Mouse (Mus musculus): ENCODE results near the gene Amer3.
"Not testable (repeated sequence)": the region's sequence is repeated elsewhere in the genome, so short reads cannot be mapped to it uniquely, and the experiment has no call there.

Amer3 gene

GRCm38 (mm10) chr1:34583821-34584263, 4.4 kb downstream of the Amer3 start:
- Histone ChIP-seq H3K4me1 (replicated peaks; ENCODE audit: low read depth, low read length) (peaks cover 23% of the 10 kb centered on the region), H3K36me3 (ENCODE audit: insufficient read depth, low read length) (no peaks in the 10 kb centered on the region), H3K9me3 (ENCODE audit: low read length) (peaks cover 4% of the 10 kb centered on the region; the same call in 1 of the 2 replicates), H3K27me3 (ENCODE audit: insufficient read depth, low read length) (peaks cover 73% of the 10 kb centered on the region), H3K4me3 (replicated peaks; ENCODE audit: low read length) (no peak overlapping the region)
- TF ChIP-seq POU5F1 (IDR thresholded peaks at IDR 0.05; ENCODE audit: borderline replicate concordance, low read length) = no peak
- no peak for TF ChIP-seq NANOG (IDR thresholded peaks at IDR 0.05; ENCODE audit: borderline replicate concordance, low read length)
- TF ChIP-seq CTCF (conservative IDR thresholded peaks at IDR 0.05; ENCODE audit: low read length) = no peak

GRCm38 (mm10) chr1:34584736-34585135, 5.3 kb downstream of the Amer3 start:
- peaks cover 18% of the 10 kb centered on the region for H3K4me1 ChIP-seq (replicated peaks; ENCODE audit: low read depth, low read length)
- H3K27me3 ChIP-seq (ENCODE audit: insufficient read depth, low read length) = peaks cover 71% of the 10 kb centered on the region
- H3K4me3 ChIP-seq (replicated peaks; ENCODE audit: low read length) = no peak overlapping the region
- peaks cover 9% of the 10 kb centered on the region; the same call in 1 of the 2 replicates for H3K9me3 ChIP-seq (ENCODE audit: low read length)
- TF ChIP-seq POU5F1 (IDR thresholded peaks at IDR 0.05; ENCODE audit: borderline replicate concordance, low read length) = no peak
- no peaks in the 10 kb centered on the region for H3K36me3 ChIP-seq (ENCODE audit: insufficient read depth, low read length)

- H3K9me3 ChIP-seq (ENCODE audit: low read length) = peaks cover 9% of the 10 kb centered on the region; the same call in 1 of the 2 replicates
- H3K4me3 ChIP-seq (replicated peaks; ENCODE audit: low read length) = no peak overlapping the region; the same call in 1 of the 2 replicates
- no peak for TF ChIP-seq POU5F1 (IDR thresholded peaks at IDR 0.05; ENCODE audit: borderline replicate concordance, low read length)
- TF ChIP-seq CTCF (conservative IDR thresholded peaks at IDR 0.05; ENCODE audit: low read length) = no peak
- H3K27me3 ChIP-seq (ENCODE audit: insufficient read depth, low read length) = peaks cover 49% of the 10 kb centered on the region
- peaks cover 13% of the 10 kb centered on the region for H3K4me1 ChIP-seq (replicated peaks; ENCODE audit: low read depth, low read length)
- no peaks in the 10 kb centered on the region for H3K36me3 ChIP-seq (ENCODE audit: insufficient read depth, low read length)
These were observed 8.0 kb downstream of the Amer3 start for GRCm38 (mm10) chr1:34587298-34588096.

DNA sequence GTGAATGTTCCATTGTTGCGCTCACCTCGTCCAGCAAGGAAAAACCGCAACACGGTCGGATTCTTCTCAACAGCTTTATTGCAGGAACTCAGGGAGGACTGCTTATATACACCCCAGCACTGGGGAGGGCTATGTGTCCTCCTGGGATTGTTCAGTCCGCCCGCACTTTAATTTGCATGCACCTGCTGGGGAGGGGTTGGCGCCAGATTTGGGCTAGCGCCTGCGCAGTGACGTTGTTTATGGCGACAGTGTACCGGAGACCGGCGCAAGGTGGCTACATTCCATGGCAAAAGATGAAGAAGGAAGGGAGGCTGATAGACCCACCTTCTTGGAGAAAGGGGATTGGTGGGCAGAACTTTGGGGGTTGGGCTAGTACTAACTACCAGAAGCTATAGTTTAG, 20.5 kb downstream of the Amer3 start:
- no peak overlapping the region for H3K4me3 ChIP-seq (replicated peaks; ENCODE audit: low read length)
- no peak for TF ChIP-seq POU5F1 (IDR thresholded peaks at IDR 0.05; ENCODE audit: borderline replicate concordance, low read length)
- no peak for TF ChIP-seq NANOG (IDR thresholded peaks at IDR 0.05; ENCODE audit: borderline replicate concordance, low read length)
- TF ChIP-seq CTCF (conservative IDR thresholded peaks at IDR 0.05; ENCODE audit: low read length) = no peak
- peaks cover 8% of the 10 kb centered on the region; the same call in 1 of the 2 replicates for H3K9me3 ChIP-seq (ENCODE audit: low read length)
- 0 out of 2 replicates have a peak, but pooled peaks cover 2% of the 10 kb centered on the region for H3K27me3 ChIP-seq (ENCODE audit: insufficient read depth, low read length)
- no peaks in the 10 kb centered on the region for H3K4me1 ChIP-seq (replicated peaks; ENCODE audit: low read depth, low read length)
- H3K36me3 ChIP-seq (ENCODE audit: insufficient read depth, low read length) = no peaks in the 10 kb centered on the region

DNA sequence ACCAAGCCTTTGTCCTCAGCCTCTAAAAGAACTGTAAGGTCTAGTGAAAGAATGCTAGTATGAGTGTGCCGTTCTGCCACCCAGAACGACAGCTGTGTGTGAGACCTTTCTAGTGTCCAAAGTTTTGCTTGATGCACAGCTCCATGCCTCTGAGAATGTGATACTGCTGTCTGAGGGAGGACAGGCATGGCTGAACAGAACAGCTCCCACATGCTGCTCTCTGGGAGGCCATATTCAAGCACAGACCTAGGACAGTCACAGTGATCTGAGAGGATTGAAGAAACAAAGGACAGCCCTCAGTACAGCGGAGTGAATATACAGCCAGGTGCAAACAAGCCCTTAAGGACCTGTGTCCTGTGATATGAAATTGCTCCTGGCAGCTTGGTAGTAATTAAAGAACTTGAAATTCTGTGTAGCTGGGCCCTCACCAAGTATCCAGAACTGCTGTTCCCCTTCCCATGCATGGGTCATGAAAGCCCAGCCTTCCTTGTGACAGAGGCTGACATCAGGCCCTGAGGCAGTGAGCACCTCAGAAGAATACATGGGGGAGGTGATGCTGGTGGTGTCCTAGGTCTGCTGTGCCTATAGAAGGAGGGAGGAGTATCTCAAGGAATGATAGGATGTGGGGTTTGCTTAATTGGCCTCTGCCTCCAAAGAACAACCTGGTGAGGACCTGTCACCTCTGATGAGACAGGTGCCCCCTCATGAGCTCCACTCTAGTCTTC, 22.0 kb downstream of the Amer3 start:
- no peaks in the 10 kb centered on the region for H3K36me3 ChIP-seq (ENCODE audit: insufficient read depth, low read length)
- H3K27me3 ChIP-seq (ENCODE audit: insufficient read depth, low read length) = 0 out of 2 replicates have a peak, but pooled peaks cover 2% of the 10 kb centered on the region
- no peaks in the 10 kb centered on the region for H3K4me1 ChIP-seq (replicated peaks; ENCODE audit: low read depth, low read length)
- H3K4me3 ChIP-seq (replicated peaks; ENCODE audit: low read length) = no peak overlapping the region
- TF ChIP-seq POU5F1 (IDR thresholded peaks at IDR 0.05; ENCODE audit: borderline replicate concordance, low read length) (no peak), CTCF (conservative IDR thresholded peaks at IDR 0.05; ENCODE audit: low read length) (no peak), NANOG (IDR thresholded peaks at IDR 0.05; ENCODE audit: borderline replicate concordance, low read length) (no peak)
- H3K9me3 ChIP-seq (ENCODE audit: low read length) = peaks cover 8% of the 10 kb centered on the region

DNA sequence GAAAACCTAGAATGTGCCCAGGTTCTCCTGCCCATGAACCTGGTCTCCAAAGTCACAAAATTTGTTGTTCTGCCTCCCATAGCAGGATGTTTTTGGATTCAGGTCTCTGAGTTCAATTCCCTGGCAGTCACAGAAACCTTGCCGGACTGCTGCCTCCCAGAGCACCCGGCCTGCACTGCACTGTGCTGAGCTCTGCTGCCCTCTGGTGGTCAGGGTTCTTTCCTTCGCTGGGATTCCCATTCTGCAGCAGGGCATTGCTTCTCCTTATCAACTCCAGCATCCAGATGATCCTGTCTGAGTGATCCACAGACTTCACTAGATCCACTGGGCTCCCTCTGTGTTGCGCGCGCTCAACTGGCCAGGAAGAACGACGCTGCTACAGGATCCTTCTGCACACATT, 22.9 kb downstream of the Amer3 start:
- peak; percentile 79 for TF ChIP-seq CTCF (conservative IDR thresholded peaks at IDR 0.05; ENCODE audit: low read length)
- no peak for TF ChIP-seq POU5F1 (IDR thresholded peaks at IDR 0.05; ENCODE audit: borderline replicate concordance, low read length)
- Histone ChIP-seq H3K4me1 (replicated peaks; ENCODE audit: low read depth, low read length) (no peaks in the 10 kb centered on the region), H3K9me3 (ENCODE audit: low read length) (peaks cover 8% of the 10 kb centered on the region), H3K4me3 (replicated peaks; ENCODE audit: low read length) (no peak overlapping the region), H3K27me3 (ENCODE audit: insufficient read depth, low read length) (0 out of 2 replicates have a peak, but pooled peaks cover 2% of the 10 kb centered on the region), H3K36me3 (ENCODE audit: insufficient read depth, low read length) (no peaks in the 10 kb centered on the region)

DNA sequence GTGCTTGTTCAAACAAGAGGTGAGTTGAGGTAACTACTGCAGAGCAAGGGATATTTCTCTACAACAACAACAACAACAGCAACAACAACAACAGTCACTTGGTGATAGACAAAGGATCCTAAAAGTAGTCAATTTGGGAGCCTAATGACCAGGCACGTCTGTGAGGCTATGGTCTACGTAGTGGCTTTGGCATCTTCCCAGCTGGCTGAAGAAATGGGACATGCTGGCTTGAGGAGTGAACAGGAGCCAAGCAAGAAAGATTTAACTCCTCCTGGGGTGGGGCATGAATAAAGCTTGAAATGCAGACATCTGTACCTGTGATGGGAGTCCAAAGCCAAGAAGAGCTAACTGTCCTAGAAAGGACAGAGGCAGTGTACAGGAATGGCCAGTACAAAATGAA, 34.3 kb downstream of the Amer3 start:
- H3K9me3 ChIP-seq (ENCODE audit: low read length) = peaks cover 3% of the 10 kb centered on the region
- no peaks in the 10 kb centered on the region for H3K4me1 ChIP-seq (replicated peaks; ENCODE audit: low read depth, low read length)
- no peak overlapping the region for H3K4me3 ChIP-seq (replicated peaks; ENCODE audit: low read length)
- no peaks in the 10 kb centered on the region for H3K36me3 ChIP-seq (ENCODE audit: insufficient read depth, low read length)
- TF ChIP-seq NANOG (IDR thresholded peaks at IDR 0.05; ENCODE audit: borderline replicate concordance, low read length) (no peak), CTCF (conservative IDR thresholded peaks at IDR 0.05; ENCODE audit: low read length) (no peak), POU5F1 (IDR thresholded peaks at IDR 0.05; ENCODE audit: borderline replicate concordance, low read length) (no peak)
- H3K27me3 ChIP-seq (ENCODE audit: insufficient read depth, low read length) = peaks cover 6% of the 10 kb centered on the region; the same call in 1 of the 2 replicates

DNA sequence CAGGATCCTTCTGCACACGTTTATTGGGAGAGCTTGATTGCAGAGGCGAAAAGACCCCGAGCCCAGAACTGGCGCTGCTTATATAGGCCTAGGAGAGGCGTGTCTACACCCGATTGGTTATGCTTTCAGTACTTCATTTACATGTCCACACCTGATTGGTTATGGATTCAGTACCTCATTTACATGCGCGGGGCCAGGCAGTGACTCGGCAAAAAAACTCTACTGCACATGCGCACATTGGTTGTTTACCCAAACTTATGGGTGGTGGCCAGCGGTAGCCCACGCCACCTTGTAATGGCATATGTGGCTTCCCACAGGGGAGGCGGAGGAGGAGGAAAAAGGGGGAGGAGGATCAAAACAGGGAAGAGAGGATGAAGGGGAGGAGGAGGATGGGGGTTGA, 40.7 kb downstream of the Amer3 start:
- H3K9me3 ChIP-seq (ENCODE audit: low read length) = peaks cover 19% of the 10 kb centered on the region
- H3K36me3 ChIP-seq (ENCODE audit: insufficient read depth, low read length); H3K4me3 ChIP-seq (replicated peaks; ENCODE audit: low read length): not testable (repeated sequence)

GRCm38 (mm10) chr1:34620761-34621160, 41.3 kb downstream of the Amer3 start:
- H3K4me3 ChIP-seq (replicated peaks; ENCODE audit: low read length); H3K36me3 ChIP-seq (ENCODE audit: insufficient read depth, low read length); H3K4me1 ChIP-seq (replicated peaks; ENCODE audit: low read depth, low read length); H3K27me3 ChIP-seq (ENCODE audit: insufficient read depth, low read length): not testable (repeated sequence)
- peaks cover 19% of the 10 kb centered on the region for H3K9me3 ChIP-seq (ENCODE audit: low read length)

More for the DNA sequence above, 40.7 kb downstream of the Amer3 start:
- H3K4me1 ChIP-seq (replicated peaks; ENCODE audit: low read depth, low read length); H3K27me3 ChIP-seq (ENCODE audit: insufficient read depth, low read length): not testable (repeated sequence)
